Mouse (Mus musculus): ENCODE data around the gene Tigd3. TPM values are rescaled to one million over a fixed set of nuclear protein-coding genes. Genes with fewer than 3 reads are reported as not detected.

Tigd3 gene
- polyA plus RNA-seq, 1 experiment from 2014 or later: 3.1 TPM

GRCm38 (mm10) chr19:5851481-5851971 lies 42.4 kb downstream of the Tigd3 start:
- ATAC-seq (ENCODE audit: insufficient number of reproducible peaks, low FRiP score, low TSS enrichment, low read depth): no peak
- Histone ChIP-seq H3K4me2 (no peak overlapping the region), H3K9ac (no peak overlapping the region), H3K4me1 (peaks cover 42% of the 10 kb centered on the region), H3K27ac (peak overlapping the region; percentile 18; the same call in 1 of the 2 replicates), H3K27me3 (no peaks in the 10 kb centered on the region), H3K9me3 (no peaks in the 10 kb centered on the region), H3K36me3 (peaks cover 37% of the 10 kb centered on the region), H3K4me3 (no peak overlapping the region)
- WGBS: 70% methylated on average over 5 of the region's 5 CpGs

- WGBS: 83% methylated on average over 3 of the region's 3 CpGs
- Histone ChIP-seq H3K9me3 (no peaks in the 10 kb centered on the region), H3K9ac (no peak overlapping the region), H3K4me1 (peaks cover 42% of the 10 kb centered on the region), H3K36me3 (peaks cover 31% of the 10 kb centered on the region), H3K4me2 (no peak overlapping the region), H3K4me3 (no peak overlapping the region), H3K27ac (no peak overlapping the region), H3K27me3 (no peaks in the 10 kb centered on the region)
- no peak for ATAC-seq (ENCODE audit: insufficient number of reproducible peaks, low FRiP score, low TSS enrichment, low read depth)
Measured at GRCm38 (mm10) chr19:5850860-5851259, 43.1 kb downstream of the Tigd3 start.

- no peak for ATAC-seq (ENCODE audit: insufficient number of reproducible peaks, low FRiP score, low TSS enrichment, low read depth)
- H3K4me2 ChIP-seq: 0 out of 2 replicates have a peak overlapping the region, but pooled peaks have one; percentile 26
- no peak overlapping the region for H3K4me3 ChIP-seq
- peak overlapping the region; percentile 97 for H3K27ac ChIP-seq
- peaks cover 22% of the 10 kb centered on the region for H3K36me3 ChIP-seq
- no peak overlapping the region for H3K9ac ChIP-seq
- no peaks in the 10 kb centered on the region for H3K27me3 ChIP-seq
- H3K4me1 ChIP-seq: peaks cover 47% of the 10 kb centered on the region
- no peaks in the 10 kb centered on the region for H3K9me3 ChIP-seq
- 29% methylated on average over 11 of the region's 11 CpGs for WGBS
Measured at GRCm38 (mm10) chr19:5849843-5850527, 44.0 kb downstream of the Tigd3 start.

GRCm38 (mm10) chr19:5848826-5849672 lies 44.9 kb downstream of the Tigd3 start:
- Histone ChIP-seq H3K4me1 (peaks cover 56% of the 10 kb centered on the region), H3K4me3 (peak overlapping the region; percentile 1; the same call in 1 of the 2 replicates), H3K9ac (peak overlapping the region; percentile 7; the same call in 1 of the 2 replicates)

GRCm38 (mm10) chr19:5848032-5848825 lies 45.7 kb downstream of the Tigd3 start:
- H3K9me3 ChIP-seq: no peaks in the 10 kb centered on the region
- peak overlapping the region; percentile 1; the same call in 1 of the 2 replicates for H3K4me3 ChIP-seq
- WGBS: 40% methylated on average over 14 of the region's 14 CpGs
- H3K4me2 ChIP-seq: peak overlapping the region; percentile 57
- H3K27ac ChIP-seq: peak overlapping the region; percentile 97
- no peak for ATAC-seq (ENCODE audit: insufficient number of reproducible peaks, low FRiP score, low TSS enrichment, low read depth)
- peak overlapping the region; percentile 20 for H3K9ac ChIP-seq
- H3K36me3 ChIP-seq: peaks cover 17% of the 10 kb centered on the region
- H3K4me1 ChIP-seq: peaks cover 64% of the 10 kb centered on the region
- no peaks in the 10 kb centered on the region for H3K27me3 ChIP-seq

More at GRCm38 (mm10) chr19:5848826-5849672, 44.9 kb downstream of the Tigd3 start:
- 30% methylated on average over 13 of the region's 13 CpGs for WGBS
- Histone ChIP-seq H3K9me3 (no peaks in the 10 kb centered on the region), H3K27me3 (no peaks in the 10 kb centered on the region), H3K36me3 (peaks cover 17% of the 10 kb centered on the region), H3K27ac (peak overlapping the region; percentile 97), H3K4me2 (peak overlapping the region; percentile 57)
- no peak for ATAC-seq (ENCODE audit: insufficient number of reproducible peaks, low FRiP score, low TSS enrichment, low read depth)

- Histone ChIP-seq H3K27ac (peak overlapping the region; percentile 97), H3K4me1 (peaks cover 73% of the 10 kb centered on the region), H3K9me3 (no peaks in the 10 kb centered on the region), H3K9ac (peak overlapping the region; percentile 20; the same call in 1 of the 2 replicates), H3K36me3 (peaks cover 8% of the 10 kb centered on the region), H3K4me3 (peak overlapping the region; percentile 39), H3K27me3 (no peaks in the 10 kb centered on the region), H3K4me2 (peak overlapping the region; percentile 57)
- WGBS: 45% methylated on average over 4 of the region's 4 CpGs
- ATAC-seq (ENCODE audit: insufficient number of reproducible peaks, low FRiP score, low TSS enrichment, low read depth): no peak
Measured at GRCm38 (mm10) chr19:5847306-5847796, 46.6 kb downstream of the Tigd3 start.

- H3K4me3 ChIP-seq: peak overlapping the region; percentile 39
- no peaks in the 10 kb centered on the region for H3K27me3 ChIP-seq
- H3K9me3 ChIP-seq: no peaks in the 10 kb centered on the region
- H3K36me3 ChIP-seq: peaks cover 2% of the 10 kb centered on the region; the same call in 1 of the 2 replicates
- 1% methylated on average over 16 of the region's 16 CpGs for WGBS
- ATAC-seq (ENCODE audit: insufficient number of reproducible peaks, low FRiP score, low TSS enrichment, low read depth): peak; percentile 86
- H3K9ac ChIP-seq: no peak overlapping the region
- peak overlapping the region; percentile 57 for H3K4me2 ChIP-seq
- H3K4me1 ChIP-seq: peaks cover 73% of the 10 kb centered on the region
- H3K27ac ChIP-seq: peak overlapping the region; percentile 97
Measured at GRCm38 (mm10) chr19:5846557-5847305, 47.2 kb downstream of the Tigd3 start.

GRCm38 (mm10) chr19:5846154-5846553 lies 47.8 kb downstream of the Tigd3 start:
- peak overlapping the region; percentile 97 for H3K27ac ChIP-seq
- peak; percentile 47 for ATAC-seq (ENCODE audit: insufficient number of reproducible peaks, low FRiP score, low TSS enrichment, low read depth)
- no peak overlapping the region for H3K9ac ChIP-seq
- peaks cover 76% of the 10 kb centered on the region for H3K4me1 ChIP-seq
- peak overlapping the region; percentile 39 for H3K4me3 ChIP-seq
- H3K9me3 ChIP-seq: no peaks in the 10 kb centered on the region
- WGBS: 1% methylated on average over 7 of the region's 7 CpGs
- H3K4me2 ChIP-seq: peak overlapping the region; percentile 57
- no peaks in the 10 kb centered on the region for H3K36me3 ChIP-seq
- H3K27me3 ChIP-seq: no peaks in the 10 kb centered on the region

- H3K4me3 ChIP-seq: peak overlapping the region; percentile 39
- H3K9me3 ChIP-seq: no peaks in the 10 kb centered on the region
- no peaks in the 10 kb centered on the region for H3K36me3 ChIP-seq
- ATAC-seq (ENCODE audit: insufficient number of reproducible peaks, low FRiP score, low TSS enrichment, low read depth): peak; percentile 37; the same call in 1 of the 2 replicates
- WGBS: 3% methylated on average over 45 of the region's 45 CpGs
- no peaks in the 10 kb centered on the region for H3K27me3 ChIP-seq
- peak overlapping the region; percentile 97 for H3K27ac ChIP-seq
- peak overlapping the region; percentile 57 for H3K4me2 ChIP-seq
- H3K4me1 ChIP-seq: peaks cover 81% of the 10 kb centered on the region
- H3K9ac ChIP-seq: peak overlapping the region; percentile 35
Measured at GRCm38 (mm10) chr19:5845319-5846135, 48.4 kb downstream of the Tigd3 start.

GRCm38 (mm10) chr19:5844831-5845318 lies 49.1 kb downstream of the Tigd3 start:
- H3K9me3 ChIP-seq: no peaks in the 10 kb centered on the region
- no peaks in the 10 kb centered on the region for H3K27me3 ChIP-seq
- ATAC-seq (ENCODE audit: insufficient number of reproducible peaks, low FRiP score, low TSS enrichment, low read depth): no peak
- H3K27ac ChIP-seq: peak overlapping the region; percentile 97
- H3K4me3 ChIP-seq: peak overlapping the region; percentile 39
- peaks cover 82% of the 10 kb centered on the region for H3K4me1 ChIP-seq
- 64% methylated on average over 12 of the region's 12 CpGs for WGBS
- peak overlapping the region; percentile 35 for H3K9ac ChIP-seq
- H3K4me2 ChIP-seq: peak overlapping the region; percentile 57
- H3K36me3 ChIP-seq: no peaks in the 10 kb centered on the region
